Mouse (Mus musculus) midbrain, embryonic 14.5 days (tissue): ENCODE results near the gene Wfdc1. TPM values are rescaled to one million over a fixed set of nuclear protein-coding genes. Genes with fewer than 3 reads are reported as not detected.

Experiments used
- ATAC-seq: fragments of 200-750 bp; cut with Nextera tagmentation; 2 replicates; pipeline ENCODE4 v1.8.0; 2017; ENCODE audit warnings: moderate number of reproducible peaks, moderate library complexity; ENCODE audit not compliant: low FRiP score, low TSS enrichment
- DNase-seq: peaks from one replicate; pipeline ENCODE4 v3.0.0-alpha.2; 2015
- H3K27ac ChIP-seq: fragments of 300-500 bp; sonication (generic); replicated peaks from 2 replicates; pipeline ENCODE4 v1.5.1; 2014; ENCODE audit warnings: mild to moderate bottlenecking, low read depth, low read length, moderate library complexity
- H3K27me3 ChIP-seq: fragments of 300-500 bp; sonication (generic); 2 replicates; pipeline ENCODE4 v1.6.1; 2014; ENCODE audit warnings: low read length, control low read depth, mixed read lengths; ENCODE audit not compliant: control insufficient read depth, insufficient read depth
- H3K36me3 ChIP-seq: fragments of 300-500 bp; sonication (generic); 2 replicates; pipeline ENCODE4 v1.6.1; 2014; ENCODE audit warnings: low read length, control low read depth; ENCODE audit not compliant: control insufficient read depth, insufficient read depth
- H3K4me1 ChIP-seq: fragments of 300-500 bp; sonication (generic); 2 replicates; pipeline ENCODE4 v1.6.1; 2014; ENCODE audit warnings: mild to moderate bottlenecking, antibody characterized with exemption, low read length, control low read depth; ENCODE audit not compliant: control insufficient read depth, insufficient read depth
- H3K4me2 ChIP-seq: fragments of 300-500 bp; sonication (generic); 2 replicates; pipeline ENCODE4 v1.6.1; 2014; ENCODE audit warnings: mild to moderate bottlenecking, low read length, moderate library complexity
- H3K4me3 ChIP-seq: fragments of 300-500 bp; sonication (generic); replicated peaks from 2 replicates; pipeline ENCODE4 v1.5.1; 2014; ENCODE audit warnings: low read depth, low read length
- H3K9ac ChIP-seq: fragments of 300-500 bp; sonication (generic); replicated peaks from 2 replicates; pipeline ENCODE4 v1.6.1; 2014; ENCODE audit warnings: mild to moderate bottlenecking, low read length, moderate library complexity
- H3K9me3 ChIP-seq: fragments of 300-500 bp; sonication (generic); 2 replicates; pipeline ENCODE4 v1.6.1; 2016; ENCODE audit warnings: low read length, control low read depth, mixed read lengths; ENCODE audit not compliant: control insufficient read depth
- WGBS: fragments of 180-500 bp; shearing (Covaris S2); extraction: QIAGEN DNeasy Blood & Tissue Kit; methylation state at CpG from one replicate; pipeline ENCODE4 v1.1.7; 2014; 5-methylcytosine and 5-hydroxymethylcytosine counted together
- polyA plus RNA-seq: library from polyadenylated mRNA; unstranded; fragments of >200 nt; fragmentation: Nextera tagmentation; extraction: Ambion mirVana; gene quantifications from 2 replicates; pipeline ENCODE4 v1.2.1, GENCODE M21; 2014

The Wfdc1 gene
- 2.3 and 3.4 TPM in 2 replicates for polyA plus RNA-seq

GRCm38 (mm10) chr8:119666219-119666951 is at the start of gene Wfdc1:
Gene Wfdc1 (plus strand): TSS chr8:119666365.
- no peaks in the 10 kb centered on the region for H3K36me3 ChIP-seq
- 17% methylated on average over 14 of the region's 14 CpGs for WGBS
- ATAC-seq (no peak), DNase-seq (no peak)
- no peak within 1 kb of the TSS for H3K9ac ChIP-seq
- no peak within 1 kb of the TSS for H3K4me2 ChIP-seq
- no peak within 1 kb of the TSS for H3K27ac ChIP-seq
- H3K4me3 ChIP-seq = no peak within 1 kb of the TSS
- H3K27me3 ChIP-seq = no peaks in the 10 kb centered on the region
- peaks cover 2% of the 10 kb centered on the region; the same call in 1 of the 2 replicates for H3K4me1 ChIP-seq
- no peaks in the 10 kb centered on the region for H3K9me3 ChIP-seq

GRCm38 (mm10) chr8:119616811-119617210 is 49.4 kb upstream of the Wfdc1 start:
- no peak overlapping the region for H3K9ac ChIP-seq
- H3K27me3 ChIP-seq = no peaks in the 10 kb centered on the region
- no peak overlapping the region for H3K4me3 ChIP-seq
- H3K4me1 ChIP-seq = no peaks in the 10 kb centered on the region
- no peaks in the 10 kb centered on the region for H3K9me3 ChIP-seq
- 98% methylated on average over 4 of the region's 4 CpGs for WGBS
- DNase-seq (no peak), ATAC-seq (no peak)
- no peak overlapping the region for H3K27ac ChIP-seq
- no peak overlapping the region for H3K4me2 ChIP-seq
- no peaks in the 10 kb centered on the region for H3K36me3 ChIP-seq

GRCm38 (mm10) chr8:119617586-119617985 is 48.6 kb upstream of the Wfdc1 start:
- DNase-seq (no peak), ATAC-seq (no peak)
- Histone ChIP-seq H3K36me3 (no peaks in the 10 kb centered on the region), H3K27ac (no peak overlapping the region), H3K9me3 (no peaks in the 10 kb centered on the region), H3K4me2 (no peak overlapping the region), H3K27me3 (no peaks in the 10 kb centered on the region), H3K4me1 (no peaks in the 10 kb centered on the region), H3K4me3 (no peak overlapping the region), H3K9ac (no peak overlapping the region)
- WGBS = 88% methylated on average over 5 of the region's 5 CpGs

- ATAC-seq = no peak
- no peaks in the 10 kb centered on the region for H3K9me3 ChIP-seq
- H3K27ac ChIP-seq = no peak overlapping the region
- H3K27me3 ChIP-seq = no peaks in the 10 kb centered on the region
- DNase-seq = no peak
- WGBS = 76% methylated on average over 5 of the region's 5 CpGs
- no peak overlapping the region for H3K4me2 ChIP-seq
- H3K4me1 ChIP-seq = no peaks in the 10 kb centered on the region
- H3K4me3 ChIP-seq = no peak overlapping the region
- H3K36me3 ChIP-seq = no peaks in the 10 kb centered on the region
- H3K9ac ChIP-seq = no peak overlapping the region
Measured at GRCm38 (mm10) chr8:119618887-119619286, 47.3 kb upstream of the Wfdc1 start.

- Histone ChIP-seq H3K27me3 (no peaks in the 10 kb centered on the region), H3K4me3 (no peak overlapping the region), H3K27ac (no peak overlapping the region), H3K4me1 (no peaks in the 10 kb centered on the region), H3K9ac (no peak overlapping the region), H3K9me3 (no peaks in the 10 kb centered on the region), H3K36me3 (no peaks in the 10 kb centered on the region), H3K4me2 (no peak overlapping the region)
- DNase-seq (no peak), ATAC-seq (no peak)
- 75% methylated on average over 6 of the region's 6 CpGs for WGBS
Measured at GRCm38 (mm10) chr8:119620116-119620840, 45.9 kb upstream of the Wfdc1 start.

GRCm38 (mm10) chr8:119620848-119621465 is 45.2 kb upstream of the Wfdc1 start:
- WGBS = 90% methylated on average over 14 of the region's 14 CpGs
- Histone ChIP-seq H3K4me3 (no peak overlapping the region), H3K36me3 (no peaks in the 10 kb centered on the region), H3K27me3 (no peaks in the 10 kb centered on the region), H3K27ac (no peak overlapping the region), H3K4me2 (no peak overlapping the region), H3K9me3 (no peaks in the 10 kb centered on the region), H3K4me1 (no peaks in the 10 kb centered on the region), H3K9ac (no peak overlapping the region)
- DNase-seq = no peak
- ATAC-seq = no peak

- H3K4me1 ChIP-seq = no peaks in the 10 kb centered on the region
- H3K27me3 ChIP-seq = no peaks in the 10 kb centered on the region
- 56% methylated on average over 4 of the region's 4 CpGs for WGBS
- no peak for ATAC-seq
- H3K9me3 ChIP-seq = no peaks in the 10 kb centered on the region
- DNase-seq = no peak
- no peak overlapping the region for H3K27ac ChIP-seq
- H3K4me2 ChIP-seq = no peak overlapping the region
- H3K36me3 ChIP-seq = no peaks in the 10 kb centered on the region
- H3K4me3 ChIP-seq = no peak overlapping the region
- H3K9ac ChIP-seq = no peak overlapping the region
Measured at GRCm38 (mm10) chr8:119622555-119622954, 43.6 kb upstream of the Wfdc1 start.

- Histone ChIP-seq H3K27ac (no peak overlapping the region), H3K9ac (no peak overlapping the region), H3K9me3 (no peaks in the 10 kb centered on the region), H3K4me3 (no peak overlapping the region), H3K4me1 (no peaks in the 10 kb centered on the region), H3K27me3 (no peaks in the 10 kb centered on the region), H3K4me2 (no peak overlapping the region), H3K36me3 (no peaks in the 10 kb centered on the region)
- 85% methylated on average over 8 of the region's 8 CpGs for WGBS
- no peak for DNase-seq
- ATAC-seq = no peak
Measured at GRCm38 (mm10) chr8:119623061-119623460, 43.1 kb upstream of the Wfdc1 start.
